Mouse (Mus musculus) small intestine, adult 2 months (tissue): ENCODE data around the gene Lrrtm1.

ENCODE experiments used
- CTCF ChIP-seq: fragments of 200-500 bp; IDR thresholded peaks from 2 replicates; pipeline ENCODE4 v1.5.1; 2012; ENCODE audit warnings: low read depth, mild to moderate bottlenecking, control low read depth, inconsistent platforms, low read length, moderate library complexity, mixed read lengths; ENCODE audit not compliant: insufficient replicate concordance, insufficient read length; ENCODE audit errors: extremely low read depth
- POLR2A ChIP-seq: fragments of 200-500 bp; IDR thresholded peaks from 2 replicates; pipeline ENCODE4 v1.6.1; 2012; ENCODE audit warnings: low read depth, mild to moderate bottlenecking, control low read depth, inconsistent platforms, low read length, moderate library complexity

DNA sequence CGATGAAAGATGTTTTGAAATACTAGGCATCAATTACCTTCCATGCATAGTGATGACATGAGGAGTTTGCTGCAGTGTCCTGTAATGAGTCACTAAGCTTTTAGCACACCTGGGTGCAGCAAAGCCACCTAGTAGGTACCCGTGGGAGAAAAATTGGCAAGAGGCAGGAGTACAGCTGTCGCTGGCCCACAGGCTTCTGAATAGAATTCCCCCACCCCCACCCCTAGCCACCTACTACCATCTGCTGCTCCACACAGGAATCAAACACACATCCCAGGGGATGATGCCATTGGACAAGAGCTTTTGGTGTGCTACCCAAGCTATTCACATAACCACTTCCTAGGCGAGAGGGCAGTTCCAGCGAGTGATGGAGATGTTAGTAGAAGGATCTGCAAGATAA is 36.3 kb downstream of the Lrrtm1 start:
- TF ChIP-seq POLR2A: no peak
- TF ChIP-seq CTCF: no peak
